Mouse (Mus musculus): ENCODE data around the gene Gm3248. TPM values are rescaled to one million over a fixed set of nuclear protein-coding genes. Genes with fewer than 3 reads are reported as not detected.
"Not testable (repeated sequence)": the region's sequence is repeated elsewhere in the genome, so short reads cannot be mapped to it uniquely, and the experiment has no call there.

Gm3248 gene
- total RNA-seq (2014; rRNA removed) (0.18 TPM in 1 of 2 replicates, not detected in the other), polyA plus RNA-seq (2012; rRNA removed) (not detected in 2 replicates)

DNA sequence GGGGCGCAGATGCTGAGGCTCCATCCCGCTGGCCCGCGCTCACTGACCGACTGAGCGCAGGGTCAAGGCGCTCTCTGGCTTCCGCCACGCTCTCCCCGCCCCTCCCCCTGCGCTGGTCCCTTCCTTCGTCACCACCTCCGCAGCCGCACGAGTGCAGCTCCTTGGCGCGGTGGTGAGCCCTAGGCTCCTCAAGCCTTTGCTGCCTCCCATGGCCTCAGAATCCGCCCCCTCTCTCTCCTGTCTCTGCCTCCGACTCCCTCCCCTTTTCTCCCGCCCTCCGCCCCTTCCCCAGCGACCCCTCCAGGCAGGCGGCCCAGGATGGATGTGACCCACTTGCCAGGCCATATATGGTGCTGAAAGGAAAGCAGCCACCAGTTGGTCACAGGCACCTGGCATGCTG lies at the start of gene Gm3248:
TSS of gene Gm3248 (minus strand) at position 111 of the 400 bp plus-strand sequence.
- peak within 1 kb of the TSS; percentile 51; the same call in 1 of the 2 replicates for H3K4me3 ChIP-seq (ENCODE audit: insufficient read depth, low read depth, low read length)
- H3K9ac ChIP-seq (ENCODE audit: low read depth, low read length); H3K36me3 ChIP-seq (ENCODE audit: control insufficient read depth, insufficient read depth, low read length); H3K79me2 ChIP-seq (ENCODE audit: control insufficient read depth, insufficient read depth, low read length); H3K27ac ChIP-seq (replicated peaks; ENCODE audit: insufficient read depth, low read depth, low read length); DNase-seq (ENCODE audit: extremely low read depth, low read depth, low spot score); H3K4me1 ChIP-seq (ENCODE audit: control insufficient read depth, insufficient read depth, low read length); H3K27me3 ChIP-seq (ENCODE audit: control insufficient read depth, insufficient read depth, low read length): not testable (repeated sequence)
- 7% methylated on average over 21 of the region's 23 CpGs for WGBS

GRCm38 (mm10) chr14:5987136-5987535 lies 25.6 kb upstream of the Gm3248 start:
- not testable (repeated sequence) for H3K79me2 ChIP-seq (ENCODE audit: control insufficient read depth, insufficient read depth, low read length); H3K36me3 ChIP-seq (ENCODE audit: control insufficient read depth, insufficient read depth, low read length); H3K27ac ChIP-seq (replicated peaks; ENCODE audit: insufficient read depth, low read depth, low read length); H3K27me3 ChIP-seq (ENCODE audit: control insufficient read depth, insufficient read depth, low read length); H3K9ac ChIP-seq (ENCODE audit: low read depth, low read length); H3K4me1 ChIP-seq (ENCODE audit: control insufficient read depth, insufficient read depth, low read length); DNase-seq (ENCODE audit: extremely low read depth, low read depth, low spot score); H3K4me3 ChIP-seq (ENCODE audit: insufficient read depth, low read depth, low read length)
- 67% methylated on average over 7 of the region's 7 CpGs for WGBS

DNA sequence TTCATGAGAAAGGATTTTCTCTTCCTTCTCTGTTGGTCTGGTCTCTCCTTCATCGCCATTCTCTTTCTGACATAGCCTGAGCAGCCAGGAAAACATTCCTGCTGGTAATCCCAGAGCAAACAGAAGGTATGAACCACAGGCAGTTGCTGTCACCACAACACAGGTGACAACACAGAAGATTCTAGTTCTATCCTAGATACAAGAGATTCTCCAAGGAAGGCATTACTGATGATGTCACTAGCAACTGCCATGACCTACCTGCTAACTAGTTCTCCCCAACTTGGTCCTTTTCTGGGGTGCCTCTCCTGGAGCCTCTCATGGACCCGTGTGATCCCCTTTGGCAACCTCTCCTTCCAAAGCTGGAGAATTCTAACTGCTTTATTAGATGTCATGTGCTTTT lies 17.5 kb upstream of the Gm3248 start, which contains the start of gene Gm3453:
TSS of gene Gm3453 (minus strand) at position 101 of the 400 bp plus-strand sequence.
- not testable (repeated sequence) for DNase-seq (ENCODE audit: extremely low read depth, low read depth, low spot score); H3K27me3 ChIP-seq (ENCODE audit: control insufficient read depth, insufficient read depth, low read length); H3K4me1 ChIP-seq (ENCODE audit: control insufficient read depth, insufficient read depth, low read length); H3K79me2 ChIP-seq (ENCODE audit: control insufficient read depth, insufficient read depth, low read length); H3K27ac ChIP-seq (replicated peaks; ENCODE audit: insufficient read depth, low read depth, low read length); H3K9ac ChIP-seq (ENCODE audit: low read depth, low read length); H3K4me3 ChIP-seq (ENCODE audit: insufficient read depth, low read depth, low read length); H3K36me3 ChIP-seq (ENCODE audit: control insufficient read depth, insufficient read depth, low read length)
- WGBS, result 55% methylated on average over 2 of the region's 2 CpGs

DNA sequence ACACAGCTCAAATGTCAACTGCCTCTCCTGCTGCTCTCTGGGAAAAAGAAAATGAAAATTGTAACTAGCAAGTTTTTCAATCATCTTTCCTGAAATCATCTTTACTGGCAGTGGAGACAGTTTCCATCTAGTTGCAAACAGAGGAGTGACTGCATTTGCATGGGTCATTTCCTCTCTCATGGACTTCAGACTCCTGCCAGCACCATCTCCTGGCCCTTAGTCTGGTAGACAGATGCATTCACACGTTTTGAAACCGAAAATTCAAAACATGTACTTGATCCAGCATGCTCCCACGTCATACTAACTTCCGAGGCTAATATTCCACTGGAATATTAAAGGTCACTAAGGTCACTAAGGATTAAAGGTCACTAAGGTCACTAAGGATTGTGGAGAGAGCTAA lies 896 bp upstream of the Gm3248 start:
- not testable (repeated sequence) for H3K27ac ChIP-seq (replicated peaks; ENCODE audit: insufficient read depth, low read depth, low read length); DNase-seq (ENCODE audit: extremely low read depth, low read depth, low spot score); H3K27me3 ChIP-seq (ENCODE audit: control insufficient read depth, insufficient read depth, low read length); H3K4me3 ChIP-seq (ENCODE audit: insufficient read depth, low read depth, low read length); H3K4me1 ChIP-seq (ENCODE audit: control insufficient read depth, insufficient read depth, low read length); H3K79me2 ChIP-seq (ENCODE audit: control insufficient read depth, insufficient read depth, low read length); H3K36me3 ChIP-seq (ENCODE audit: control insufficient read depth, insufficient read depth, low read length); H3K9ac ChIP-seq (ENCODE audit: low read depth, low read length)
- 30% methylated on average over 4 of the region's 4 CpGs for WGBS

- peak overlapping the region; percentile 49; the same call in 1 of the 2 replicates for H3K4me3 ChIP-seq (ENCODE audit: insufficient read depth, low read depth, low read length)
- not testable (repeated sequence) for H3K4me1 ChIP-seq (ENCODE audit: control insufficient read depth, insufficient read depth, low read length); H3K79me2 ChIP-seq (ENCODE audit: control insufficient read depth, insufficient read depth, low read length); H3K9ac ChIP-seq (ENCODE audit: low read depth, low read length); H3K27me3 ChIP-seq (ENCODE audit: control insufficient read depth, insufficient read depth, low read length); H3K36me3 ChIP-seq (ENCODE audit: control insufficient read depth, insufficient read depth, low read length); H3K27ac ChIP-seq (replicated peaks; ENCODE audit: insufficient read depth, low read depth, low read length)
- WGBS, result 4% methylated on average over 23 of the region's 24 CpGs
- peak; percentile 0 for DNase-seq (ENCODE audit: extremely low read depth, low read depth, low spot score)
Observed at GRCm38 (mm10) chr14:5961102-5961501, 443 bp downstream of the Gm3248 start.

DNA sequence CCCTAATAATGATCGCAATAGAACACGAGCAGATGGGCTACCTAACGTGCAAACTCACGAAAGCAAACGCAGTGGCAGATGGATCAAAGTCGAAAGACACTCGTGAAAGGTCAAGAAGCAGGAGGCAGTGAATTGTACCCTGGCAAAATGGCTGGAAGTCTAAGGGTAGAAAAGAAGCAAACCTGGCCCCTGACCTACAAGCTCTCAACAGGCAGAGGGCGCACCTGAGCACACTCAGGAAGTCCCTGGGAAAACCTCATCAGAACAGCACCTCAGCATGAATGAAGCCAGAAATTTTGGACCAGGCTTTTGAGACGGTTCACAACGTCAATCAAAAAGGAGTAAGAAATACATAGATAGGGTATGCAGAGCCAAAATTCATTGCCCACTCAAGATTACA lies 1.1 kb downstream of the Gm3248 start:
- not testable (repeated sequence) for H3K4me1 ChIP-seq (ENCODE audit: control insufficient read depth, insufficient read depth, low read length); H3K79me2 ChIP-seq (ENCODE audit: control insufficient read depth, insufficient read depth, low read length); H3K27ac ChIP-seq (replicated peaks; ENCODE audit: insufficient read depth, low read depth, low read length); H3K9ac ChIP-seq (ENCODE audit: low read depth, low read length); H3K4me3 ChIP-seq (ENCODE audit: insufficient read depth, low read depth, low read length); DNase-seq (ENCODE audit: extremely low read depth, low read depth, low spot score); H3K27me3 ChIP-seq (ENCODE audit: control insufficient read depth, insufficient read depth, low read length); H3K36me3 ChIP-seq (ENCODE audit: control insufficient read depth, insufficient read depth, low read length)
- 5% methylated on average over 5 of the region's 10 CpGs for WGBS

- not testable (repeated sequence) for H3K27ac ChIP-seq (replicated peaks; ENCODE audit: insufficient read depth, low read depth, low read length); H3K79me2 ChIP-seq (ENCODE audit: control insufficient read depth, insufficient read depth, low read length); H3K9ac ChIP-seq (ENCODE audit: low read depth, low read length); H3K36me3 ChIP-seq (ENCODE audit: control insufficient read depth, insufficient read depth, low read length); H3K4me1 ChIP-seq (ENCODE audit: control insufficient read depth, insufficient read depth, low read length); H3K27me3 ChIP-seq (ENCODE audit: control insufficient read depth, insufficient read depth, low read length); H3K4me3 ChIP-seq (ENCODE audit: insufficient read depth, low read depth, low read length); DNase-seq (ENCODE audit: extremely low read depth, low read depth, low spot score)
- WGBS, result 60% methylated on average over 7 of the region's 7 CpGs
Observed at GRCm38 (mm10) chr14:5923276-5923675, 38.3 kb downstream of the Gm3248 start.

DNA sequence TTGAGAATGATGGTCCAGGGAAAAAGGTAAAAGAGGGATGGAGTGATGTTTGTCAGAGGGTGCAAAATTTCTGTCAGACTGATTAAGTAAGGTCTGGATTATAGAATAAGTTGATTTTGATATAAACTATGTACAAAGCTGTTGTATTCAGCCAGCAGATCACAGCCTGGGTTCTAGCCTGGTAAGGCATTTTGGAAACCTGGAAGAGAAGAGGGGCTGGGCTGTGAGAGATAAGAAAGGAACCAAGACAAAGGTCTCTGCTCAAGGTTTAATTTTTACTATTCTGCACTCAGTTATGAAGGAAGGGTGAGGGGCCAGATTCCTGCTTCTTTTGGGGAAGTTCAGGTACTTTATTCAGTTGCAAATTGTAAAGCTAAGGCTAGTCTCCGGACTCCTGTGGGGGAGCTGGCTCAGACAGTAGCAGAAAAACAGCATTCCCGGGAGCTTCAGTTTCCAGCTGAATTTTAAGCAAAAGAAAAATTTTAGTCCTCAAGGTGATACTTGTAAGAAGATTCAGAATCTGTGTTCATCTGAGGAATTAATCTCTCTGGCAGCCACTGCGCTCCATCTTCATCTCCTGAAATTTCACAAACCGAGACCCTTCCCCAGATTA lies 43.1 kb downstream of the Gm3248 start:
- not testable (repeated sequence) for H3K79me2 ChIP-seq (ENCODE audit: control insufficient read depth, insufficient read depth, low read length); H3K4me3 ChIP-seq (ENCODE audit: insufficient read depth, low read depth, low read length); DNase-seq (ENCODE audit: extremely low read depth, low read depth, low spot score); H3K4me1 ChIP-seq (ENCODE audit: control insufficient read depth, insufficient read depth, low read length); H3K27me3 ChIP-seq (ENCODE audit: control insufficient read depth, insufficient read depth, low read length); H3K9ac ChIP-seq (ENCODE audit: low read depth, low read length); H3K27ac ChIP-seq (replicated peaks; ENCODE audit: insufficient read depth, low read depth, low read length); H3K36me3 ChIP-seq (ENCODE audit: control insufficient read depth, insufficient read depth, low read length)
- WGBS, result 79% methylated on average over 4 of the region's 4 CpGs

DNA sequence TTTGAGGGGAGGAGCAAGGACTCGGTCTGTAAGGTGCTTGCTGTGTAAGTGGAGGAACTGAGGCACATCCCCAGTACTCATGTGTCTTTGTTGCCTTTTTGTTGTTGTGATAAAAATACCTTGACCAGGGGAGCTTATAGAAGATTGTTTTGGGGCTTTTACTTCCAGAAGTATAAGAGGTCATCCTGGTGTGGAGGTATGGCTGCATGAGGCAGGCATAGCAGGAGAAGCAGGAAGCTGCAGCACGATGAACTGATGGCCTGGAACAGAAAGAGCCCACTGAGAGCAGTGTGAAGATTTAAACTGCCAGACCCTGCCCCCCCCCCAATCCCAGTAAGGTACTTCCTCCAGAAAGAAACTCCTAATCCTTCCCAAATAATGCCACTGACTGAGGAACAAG lies 47.8 kb downstream of the Gm3248 start:
- DNase-seq (ENCODE audit: extremely low read depth, low read depth, low spot score); H3K4me1 ChIP-seq (ENCODE audit: control insufficient read depth, insufficient read depth, low read length); H3K9ac ChIP-seq (ENCODE audit: low read depth, low read length); H3K36me3 ChIP-seq (ENCODE audit: control insufficient read depth, insufficient read depth, low read length); H3K4me3 ChIP-seq (ENCODE audit: insufficient read depth, low read depth, low read length); H3K27me3 ChIP-seq (ENCODE audit: control insufficient read depth, insufficient read depth, low read length); H3K27ac ChIP-seq (replicated peaks; ENCODE audit: insufficient read depth, low read depth, low read length); H3K79me2 ChIP-seq (ENCODE audit: control insufficient read depth, insufficient read depth, low read length): not testable (repeated sequence)
- 72% methylated on average over 2 of the region's 2 CpGs for WGBS
